Mouse (Mus musculus) erythroid progenitor cell, adult 5-6 weeks (primary cell): Measurements from ENCODE around the gene Iqcn. TPM values are rescaled to one million over a fixed set of nuclear protein-coding genes. Genes with fewer than 3 reads are reported as not detected.

Experiments
- ATAC-seq: replicated peaks from 2 replicates; pipeline ENCODE4 v1.8.0; 2016; ENCODE audit warnings: moderate number of reproducible peaks, mild to moderate bottlenecking, moderate TSS enrichment, inconsistent platforms; ENCODE audit not compliant: poor library complexity, low FRiP score, severe bottlenecking
- total RNA-seq, 2 experiments: library from RNA; stranded (forward) in 1 of 2; stranded (reverse) in 1 of 2; fragments of 150-400 nt in 1 of 2; fragments of 186-747, 209-891 nt in 1 of 2; gene quantifications; 2 replicates each; pipeline versions ENCODE4 v1.2.3 to v1.2.4; 2015 to 2017; ENCODE audit warnings: low replicate concordance in 2 of 2

The Iqcn gene
- total RNA-seq, 2 experiments from 2014 or later = not detected

- no peak for ATAC-seq
Measured at GRCm38 (mm10) chr8:70752000-70752764, 48.9 kb downstream of the Iqcn start.

- no peak for ATAC-seq
Measured at GRCm38 (mm10) chr8:70753151-70753550, 49.9 kb downstream of the Iqcn start.

DNA sequence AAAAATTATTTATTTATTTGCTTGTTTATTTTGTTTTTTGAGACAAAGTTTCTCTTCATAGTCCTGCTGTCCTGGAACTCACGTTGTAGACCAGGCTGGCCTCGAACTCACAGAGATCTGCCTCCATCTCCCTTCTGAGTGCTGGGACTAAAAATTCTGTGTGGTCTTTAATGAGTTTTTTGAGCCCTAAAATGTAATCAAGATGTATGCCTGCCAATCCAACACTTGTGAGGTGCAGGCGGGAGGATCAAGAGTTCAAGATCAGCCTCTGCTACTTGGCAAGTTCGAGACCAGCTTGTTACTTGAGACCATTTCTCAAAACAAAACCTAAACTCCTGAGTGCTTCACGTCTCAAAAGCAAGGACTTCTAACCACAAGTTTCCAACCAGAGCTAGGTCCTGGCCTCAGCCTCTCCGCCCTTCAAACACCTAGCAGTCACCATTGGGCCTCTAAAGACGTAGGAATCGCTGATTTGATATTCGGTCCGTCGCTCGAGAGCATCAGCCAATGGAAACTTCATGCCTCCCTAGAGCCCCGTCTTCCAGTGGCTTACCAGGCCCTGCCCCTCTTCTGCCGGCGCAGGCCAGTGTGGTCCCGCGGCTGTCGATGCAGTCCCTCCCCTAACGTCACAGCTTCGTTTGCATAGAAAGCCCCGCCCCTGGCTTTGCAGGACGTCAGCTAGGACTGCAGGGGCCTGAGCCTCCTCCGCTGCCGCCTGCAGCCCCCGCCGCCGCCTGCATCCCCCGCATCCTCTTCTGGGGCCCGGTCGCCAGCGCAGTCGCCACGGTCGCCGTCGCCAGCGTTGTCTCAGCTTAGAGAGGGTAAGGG lies 51.0 kb downstream of the Iqcn start, which contains the start of gene Rab3a:
Gene Rab3a (plus strand): TSS at position 637 of the 828 bp plus-strand sequence.
- peak; percentile 95 for ATAC-seq

GRCm38 (mm10) chr8:70754871-70755660 lies 51.8 kb downstream of the Iqcn start:
- peak; percentile 43 for ATAC-seq

DNA sequence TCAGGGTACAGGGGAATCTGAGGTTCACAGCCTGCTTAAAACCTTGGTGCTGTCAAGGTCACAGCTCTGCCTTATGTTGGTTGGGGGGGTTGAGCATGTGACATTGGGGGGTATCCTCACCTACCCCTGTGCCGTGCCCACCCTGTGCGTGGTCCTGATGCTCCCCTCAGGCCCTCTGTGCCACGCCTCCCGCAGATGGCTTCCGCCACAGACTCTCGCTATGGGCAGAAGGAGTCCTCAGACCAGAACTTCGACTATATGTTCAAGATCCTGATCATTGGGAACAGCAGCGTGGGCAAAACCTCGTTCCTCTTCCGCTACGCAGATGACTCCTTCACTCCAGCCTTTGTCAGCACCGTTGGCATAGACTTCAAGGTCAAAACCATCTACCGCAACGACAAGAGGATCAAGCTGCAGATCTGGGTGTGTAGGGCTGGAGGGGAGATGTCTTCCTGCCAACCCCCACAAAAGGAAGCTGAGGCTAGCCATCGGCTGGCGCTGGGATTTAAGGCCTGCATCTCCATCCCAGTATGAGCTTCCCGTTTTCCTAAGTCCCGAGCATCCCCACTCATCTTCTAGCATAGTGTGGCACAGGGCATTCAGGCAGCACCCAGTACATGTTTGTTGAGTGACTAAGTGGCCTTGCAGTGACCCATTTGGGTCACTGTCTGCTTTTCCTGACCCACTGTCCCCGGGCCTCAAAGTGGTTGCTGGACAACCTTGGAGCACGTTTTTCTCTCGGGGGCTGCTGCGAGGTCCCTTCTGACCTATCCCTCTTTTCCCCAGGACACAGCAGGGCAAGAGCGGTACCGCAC lies 52.6 kb downstream of the Iqcn start:
- ATAC-seq = no peak

- no peak for ATAC-seq
Measured at GRCm38 (mm10) chr8:70756476-70757040, 53.3 kb downstream of the Iqcn start.

GRCm38 (mm10) chr8:70757523-70758307 lies 54.5 kb downstream of the Iqcn start:
- ATAC-seq = no peak

DNA sequence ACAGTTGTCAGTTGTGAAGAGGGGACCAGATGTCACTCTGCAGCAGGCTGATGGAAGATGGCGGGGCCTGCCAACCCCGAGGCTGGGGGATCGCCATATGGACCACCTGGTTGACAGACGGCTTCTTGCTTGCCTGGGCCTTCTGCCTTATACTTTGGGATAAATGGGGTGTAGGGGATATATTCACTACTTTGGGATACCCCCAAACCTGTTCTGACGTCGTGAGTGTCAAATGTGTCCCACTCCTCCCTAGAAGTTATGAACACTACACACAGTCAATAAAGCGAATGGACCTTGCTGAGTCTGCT lies 55.0 kb downstream of the Iqcn start:
- no peak for ATAC-seq

GRCm38 (mm10) chr8:70758616-70759561 lies 55.6 kb downstream of the Iqcn start:
- no peak for ATAC-seq

GRCm38 (mm10) chr8:70760350-70760749 lies 57.1 kb downstream of the Iqcn start:
- no peak for ATAC-seq

- peak; percentile 80 for ATAC-seq
Measured at GRCm38 (mm10) chr8:70760775-70761406, 57.6 kb downstream of the Iqcn start, which contains the start of gene Mpv17l2. Mpv17l2 (minus strand) TSS chr8:70760946.

GRCm38 (mm10) chr8:70762118-70762517 lies 58.9 kb downstream of the Iqcn start:
- peak; percentile 51 for ATAC-seq

GRCm38 (mm10) chr8:70763354-70763753 lies 60.1 kb downstream of the Iqcn start:
- ATAC-seq = no peak

- ATAC-seq = peak; percentile 33
Measured at GRCm38 (mm10) chr8:70764026-70764425, 60.8 kb downstream of the Iqcn start.

DNA sequence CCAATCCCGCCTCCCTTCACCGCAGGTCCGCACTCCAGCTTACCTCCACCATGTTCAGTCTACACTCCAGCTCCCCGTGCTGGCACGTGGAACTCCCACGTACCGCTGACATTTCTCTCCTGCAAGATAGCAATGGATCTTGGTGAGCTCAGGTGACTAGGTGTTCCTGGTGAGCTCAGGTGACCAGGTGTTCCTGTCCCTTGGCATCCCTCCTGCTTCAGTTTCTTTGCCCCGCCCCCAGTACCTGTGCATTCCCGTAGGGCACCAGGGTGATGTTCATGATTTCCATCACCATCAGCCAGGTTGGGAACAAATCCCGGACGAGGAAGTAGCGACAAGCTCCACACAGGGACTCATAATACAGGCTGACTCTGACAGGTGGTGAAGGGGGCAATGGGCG lies 61.4 kb downstream of the Iqcn start:
- no peak for ATAC-seq

DNA sequence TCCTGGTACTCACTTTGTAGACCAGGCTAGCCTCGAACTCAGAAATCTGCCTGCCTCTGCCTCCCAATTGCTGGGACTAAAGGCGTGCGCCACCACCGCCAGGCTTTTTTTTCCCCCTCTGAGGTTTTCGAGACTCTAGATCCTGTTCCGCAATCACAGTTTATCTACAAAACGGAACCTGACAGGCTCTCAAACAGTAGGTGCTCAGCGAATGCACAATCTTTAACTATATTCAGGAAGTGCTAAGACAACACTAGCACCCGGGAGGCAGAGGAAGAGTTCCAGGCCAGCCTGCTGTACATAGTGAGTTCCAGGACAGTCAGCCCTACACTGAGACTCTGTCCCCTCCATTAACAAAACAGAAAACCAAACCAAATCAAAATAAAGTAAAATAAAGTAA lies 62.1 kb downstream of the Iqcn start:
- no peak for ATAC-seq
